Mouse (Mus musculus): ENCODE results near the gene Ccl7. TPM values are rescaled to one million over a fixed set of nuclear protein-coding genes. Genes with fewer than 3 reads are reported as not detected.
A peak's percentile ranks its signal among the peaks of the same experiment; 100 is the strongest.

Gene Ccl7
- total RNA-seq (2021), result not detected

- intact Hi-C loops (cut with DNase I), result no loop called here
- DNase-seq, result peak; percentile 13
These were observed at the start of gene Ccl7 for GRCm38 (mm10) chr11:82045471-82045870. Ccl7 (plus strand) TSS chr11:82045712.

GRCm38 (mm10) chr11:81996172-81996841 is 49.2 kb upstream of the Ccl7 start:
- intact Hi-C loops (cut with DNase I), result loop anchor here (1.0 to 5.0 kb wide), 2 partner anchors 181 to 896 kb away; partner anchors contain the start of genes Fndc8 and Rad51d
- peak; percentile 72 for DNase-seq

- DNase-seq, result no peak
- intact Hi-C loops (cut with DNase I), result loop anchor here (5.0 kb wide), 1 partner anchor 895 kb away; the partner anchor contains the start of genes Fndc8 and Rad51d
These were observed 48.4 kb upstream of the Ccl7 start for GRCm38 (mm10) chr11:81997085-81997484.

- intact Hi-C loops (cut with DNase I), result loop anchor here (5.0 kb wide), 1 partner anchor 894 kb away; the partner anchor contains the start of genes Fndc8 and Rad51d
- DNase-seq, result no peak
These were observed 46.9 kb upstream of the Ccl7 start for GRCm38 (mm10) chr11:81998646-81999045.

- no peak for DNase-seq
- intact Hi-C loops (cut with DNase I), result loop anchor here (5.0 kb wide), 1 partner anchor 893 kb away; the partner anchor contains the start of genes Fndc8 and Rad51d
These were observed 46.0 kb upstream of the Ccl7 start for GRCm38 (mm10) chr11:81999469-81999868.

GRCm38 (mm10) chr11:82000581-82000980 is 44.9 kb upstream of the Ccl7 start:
- DNase-seq, result no peak
- intact Hi-C loops (cut with DNase I), result no loop called here

GRCm38 (mm10) chr11:82004810-82005209 is 40.7 kb upstream of the Ccl7 start:
- intact Hi-C loops (cut with DNase I), result no loop called here
- no peak for DNase-seq

- intact Hi-C loops (cut with DNase I), result no loop called here
- DNase-seq, result no peak
These were observed 38.6 kb upstream of the Ccl7 start for GRCm38 (mm10) chr11:82006796-82007423.

GRCm38 (mm10) chr11:82010115-82010514 is 35.4 kb upstream of the Ccl7 start:
- no peak for DNase-seq
- intact Hi-C loops (cut with DNase I), result no loop called here

- intact Hi-C loops (cut with DNase I), result no loop called here
- DNase-seq, result no peak
These were observed 33.9 kb upstream of the Ccl7 start for GRCm38 (mm10) chr11:82011411-82012193.

- no peak for DNase-seq
- intact Hi-C loops (cut with DNase I), result no loop called here
These were observed 31.8 kb upstream of the Ccl7 start for GRCm38 (mm10) chr11:82013756-82014155.

- no peak for DNase-seq
- intact Hi-C loops (cut with DNase I), result no loop called here
These were observed 30.4 kb upstream of the Ccl7 start for GRCm38 (mm10) chr11:82015066-82015465.

- intact Hi-C loops (cut with DNase I), result no loop called here
These were observed 29.2 kb upstream of the Ccl7 start for GRCm38 (mm10) chr11:82016181-82016780.

GRCm38 (mm10) chr11:82019389-82019788 is 26.1 kb upstream of the Ccl7 start:
- intact Hi-C loops (cut with DNase I), result no loop called here
- DNase-seq, result no peak

More at GRCm38 (mm10) chr11:82016181-82016780, 29.2 kb upstream of the Ccl7 start:
- DNase-seq, result no peak

- intact Hi-C loops (cut with DNase I), result no loop called here
- no peak for DNase-seq
These were observed 25.7 kb upstream of the Ccl7 start for GRCm38 (mm10) chr11:82019793-82020192.

GRCm38 (mm10) chr11:82021406-82021805 is 24.1 kb upstream of the Ccl7 start:
- DNase-seq, result no peak
- intact Hi-C loops (cut with DNase I), result no loop called here

GRCm38 (mm10) chr11:82022504-82023056 is 22.9 kb upstream of the Ccl7 start:
- no peak for DNase-seq
- intact Hi-C loops (cut with DNase I), result no loop called here

GRCm38 (mm10) chr11:82023769-82024168 is 21.7 kb upstream of the Ccl7 start:
- DNase-seq, result no peak
- intact Hi-C loops (cut with DNase I), result no loop called here

GRCm38 (mm10) chr11:82030171-82030570 is 15.3 kb upstream of the Ccl7 start:
- intact Hi-C loops (cut with DNase I), result no loop called here
- DNase-seq, result no peak

- DNase-seq, result no peak
- intact Hi-C loops (cut with DNase I), result no loop called here
These were observed 13.4 kb upstream of the Ccl7 start for GRCm38 (mm10) chr11:82032136-82032535.
